Mouse (Mus musculus): ENCODE results near the gene Ubiad1. TPM values are rescaled to one million over a fixed set of nuclear protein-coding genes. Genes with fewer than 3 reads are reported as not detected.

The Ubiad1 gene
- polyA plus RNA-seq, 1 experiment: 12.9 TPM

GRCm38 (mm10) chr4:148415575-148415974 lies 29.0 kb downstream of the Ubiad1 start:
- DNase-seq (ENCODE audit: low read depth, low spot score): no peak
- WGBS: 7% methylated on average over 16 of the region's 16 CpGs

- no peak for DNase-seq (ENCODE audit: low read depth, low spot score)
- WGBS: 71% methylated on average over 10 of the region's 10 CpGs
Measured at GRCm38 (mm10) chr4:148408256-148408975, 36.2 kb downstream of the Ubiad1 start.

GRCm38 (mm10) chr4:148405255-148405788 lies 39.2 kb downstream of the Ubiad1 start:
- DNase-seq (ENCODE audit: low read depth, low spot score): no peak
- 16% methylated on average over 13 of the region's 13 CpGs for WGBS

GRCm38 (mm10) chr4:148404748-148405147 lies 39.8 kb downstream of the Ubiad1 start:
- no peak for DNase-seq (ENCODE audit: low read depth, low spot score)
- 12% methylated on average over 11 of the region's 11 CpGs for WGBS

GRCm38 (mm10) chr4:148403402-148403801 lies 41.2 kb downstream of the Ubiad1 start:
- WGBS: 20% methylated on average over 12 of the region's 12 CpGs
- no peak for DNase-seq (ENCODE audit: low read depth, low spot score)

GRCm38 (mm10) chr4:148399437-148400094 lies 45.0 kb downstream of the Ubiad1 start:
- WGBS: 59% methylated on average over 9 of the region's 9 CpGs
- no peak for DNase-seq (ENCODE audit: low read depth, low spot score)

GRCm38 (mm10) chr4:148397531-148398287 lies 46.9 kb downstream of the Ubiad1 start:
- DNase-seq (ENCODE audit: low read depth, low spot score): no peak
- WGBS: 57% methylated on average over 18 of the region's 18 CpGs

- 90% methylated on average over 4 of the region's 4 CpGs for WGBS
- no peak for DNase-seq (ENCODE audit: low read depth, low spot score)
Measured at GRCm38 (mm10) chr4:148397113-148397512, 47.5 kb downstream of the Ubiad1 start.

GRCm38 (mm10) chr4:148395875-148396274 lies 48.7 kb downstream of the Ubiad1 start:
- DNase-seq (ENCODE audit: low read depth, low spot score): no peak
- WGBS: 76% methylated on average over 6 of the region's 6 CpGs

GRCm38 (mm10) chr4:148395198-148395597 lies 49.4 kb downstream of the Ubiad1 start:
- DNase-seq (ENCODE audit: low read depth, low spot score): no peak
- WGBS: 63% methylated on average over 7 of the region's 7 CpGs

GRCm38 (mm10) chr4:148391714-148392310 lies 52.8 kb downstream of the Ubiad1 start:
- DNase-seq (ENCODE audit: low read depth, low spot score): no peak
- 67% methylated on average over 21 of the region's 21 CpGs for WGBS

GRCm38 (mm10) chr4:148389635-148390034 lies 54.9 kb downstream of the Ubiad1 start:
- DNase-seq (ENCODE audit: low read depth, low spot score): no peak
- WGBS: 34% methylated on average over 7 of the region's 7 CpGs

- WGBS: 49% methylated on average over 6 of the region's 6 CpGs
- DNase-seq (ENCODE audit: low read depth, low spot score): no peak
Measured at GRCm38 (mm10) chr4:148389047-148389446, 55.5 kb downstream of the Ubiad1 start.

- WGBS: 79% methylated on average over 7 of the region's 7 CpGs
- DNase-seq (ENCODE audit: low read depth, low spot score): no peak
Measured at GRCm38 (mm10) chr4:148385269-148385668, 59.3 kb downstream of the Ubiad1 start.

Other genes starting within 250 kb of the Ubiad1 start
- 0.02 and 0.10 TPM in 2 replicates for gene Disp3, start 156.8 kb downstream of the Ubiad1 start, polyA plus RNA-seq (2012; rRNA removed)
- gene Mtor, start 3.8 kb upstream of the Ubiad1 start, polyA plus RNA-seq (2012; rRNA removed): 9.4 and 18.1 TPM in 2 replicates
- 0.10 and 0.26 TPM in 2 replicates for gene Angptl7, start 55.7 kb upstream of the Ubiad1 start, polyA plus RNA-seq (2012; rRNA removed)
- gene Exosc10, start 113.7 kb upstream of the Ubiad1 start, polyA plus RNA-seq (2012; rRNA removed): 20.1 and 23.1 TPM in 2 replicates
- gene Srm, start 146.7 kb upstream of the Ubiad1 start, polyA plus RNA-seq (2012; rRNA removed): 49.5 and 69.9 TPM in 2 replicates
- 0.10 TPM in 1 of 2 replicates, not detected in the other for gene Masp2, start 157.8 kb upstream of the Ubiad1 start, polyA plus RNA-seq (2012; rRNA removed)
- gene Tardbp, start 182.2 kb upstream of the Ubiad1 start, polyA plus RNA-seq (2012; rRNA removed): 76.3 and 102 TPM in 2 replicates
- 0.15 TPM in 1 of 2 replicates, not detected in the other for gene Gm572, start 198.5 kb upstream of the Ubiad1 start, polyA plus RNA-seq (2012; rRNA removed)